8 mouse cellular contexts compared by ENCODE assay signal in genomic region chr11:90697480-90698240, GRCm38 (mm10). TPM values are rescaled to one million over a fixed set of nuclear protein-coding genes. Genes with fewer than 3 reads are reported as not detected.
DNase-seq lines count a peak whose midpoint lies in the region; ATAC-seq and TF ChIP-seq lines count a peak whose summit lies in the region.

No protein-coding gene starts in this region.

- peak; percentile 39 for DNase-seq in G1E (ENCODE audit: low spot score)
- DNase-seq in c-Kit-positive CD71-positive TER-119-positive erythroid progenitor cells, embryonic 14.5 days (ENCODE audit: low spot score): peak; percentile 86
- peak; percentile 85 for DNase-seq in forebrain, embryonic 11.5 days (ENCODE audit: low spot score)
- peak; percentile 49 to 67 for DNase-seq in heart, postnatal 36 days
- DNase-seq in layer of hippocampus, adult 18-20 months (ENCODE audit: low spot score in 2 of 2): peak; percentile 56 to 80
- peak; percentile 52 to 72 for DNase-seq in lung, adult 18-20 months
- peak; percentile 63 for DNase-seq in thymus, postnatal 0 days (ENCODE audit: low spot score)

- WGBS in forebrain, embryonic 11.5 days: 23% methylated on average over 10 of the region's 10 CpGs
- 21% methylated on average over 10 of the region's 10 CpGs for WGBS in olfactory bulb, adult 2 months

- H3K27ac ChIP-seq in forebrain, embryonic 11.5 days (ENCODE audit: low read depth, low read length): no peak overlapping the region
- no peak overlapping the region for H3K27ac ChIP-seq in olfactory bulb, adult 2 months (ENCODE audit: insufficient read depth, low read depth, low read length)

- H3K9me3 ChIP-seq in G1E (replicated peaks): no peaks in the 10 kb centered on the region
- no peaks in the 10 kb centered on the region for H3K9me3 ChIP-seq in forebrain, embryonic 11.5 days (ENCODE audit: control insufficient read depth, low read length)

- H3K36me3 ChIP-seq in G1E (replicated peaks): no peaks in the 10 kb centered on the region
- H3K36me3 ChIP-seq in forebrain, embryonic 11.5 days (ENCODE audit: control insufficient read depth, insufficient read depth, low read length): no peaks in the 10 kb centered on the region

- no peak for TF ChIP-seq POLR2A in olfactory bulb, adult 2 months (IDR thresholded peaks at IDR 0.05; ENCODE audit: insufficient read depth, low read depth, low read length)

- intact Hi-C loops in heart, postnatal 36 days (cut with DNase I): no loop called here

- no peak overlapping the region for H3K9ac ChIP-seq in forebrain, embryonic 11.5 days (ENCODE audit: low read length)

- peak overlapping the region; percentile 31; the same call in 1 of the 2 replicates for H3K4me2 ChIP-seq in forebrain, embryonic 11.5 days (ENCODE audit: low read depth, low read length, severe bottlenecking)

- peaks cover 9% of the 10 kb centered on the region for H3K4me1 ChIP-seq in G1E (ENCODE audit: insufficient read depth, low read depth, low read length)
- no peaks in the 10 kb centered on the region; the same call in 1 of the 2 replicates for H3K4me1 ChIP-seq in forebrain, embryonic 11.5 days (replicated peaks; ENCODE audit: control insufficient read depth, insufficient read depth, low read length)
- peaks cover 3% of the 10 kb centered on the region; the same call in 1 of the 2 replicates for H3K4me1 ChIP-seq in olfactory bulb, adult 2 months (ENCODE audit: control insufficient read depth, insufficient read depth, low read length)

- H3K27me3 ChIP-seq in G1E (ENCODE audit: insufficient read depth, low read length): peaks cover 17% of the 10 kb centered on the region
- no peaks in the 10 kb centered on the region for H3K27me3 ChIP-seq in forebrain, embryonic 11.5 days (ENCODE audit: control insufficient read depth, insufficient read depth, low read length)

- ATAC-seq in G1E (ENCODE audit: extremely low read depth, insufficient number of reproducible peaks, low FRiP score, poor library complexity, severe bottlenecking): peak; percentile 86
- ATAC-seq in forebrain, embryonic 11.5 days (replicated peaks; ENCODE audit: low FRiP score): peak; percentile 87

- no peak overlapping the region for H3K4me3 ChIP-seq in G1E (ENCODE audit: low read depth, low read length)
- no peak overlapping the region for H3K4me3 ChIP-seq in forebrain, embryonic 11.5 days (ENCODE audit: low read depth, low read length)
- H3K4me3 ChIP-seq in olfactory bulb, adult 2 months (ENCODE audit: insufficient read depth, low read depth, low read length): no peak overlapping the region

- TF ChIP-seq CTCF in G1E (IDR thresholded peaks at IDR 0.05; ENCODE audit: low read depth, low read length): peak; percentile 58; the same call in 1 of the 2 replicates
- peak; percentile 62 for TF ChIP-seq CTCF in olfactory bulb, adult 2 months (IDR thresholded peaks at IDR 0.05; ENCODE audit: insufficient read depth, low read depth, low read length)

RNA-seq across cellular contexts. Expression of gene Tom1l1, which starts 9.5 kb away (rescaled TPM):
- total RNA-seq in G1E (2014; fragmentation: Nextera tagmentation) (36.5 and 75.4 TPM in 2 replicates), G1E (2017) (39.2 and 43.2 TPM in 2 replicates)
- polyA plus RNA-seq in G1E (2012): 1.0 and 2.0 TPM in 2 replicates
- polyA plus RNA-seq in forebrain, embryonic 11.5 days (2014; fragmentation: Nextera tagmentation; extraction: Ambion mirVana): 18.5 and 24.3 TPM in 2 replicates
- total RNA-seq in heart, postnatal 36 days (2021): 10 to 100 TPM; 17.6 to 17.7 TPM
- total RNA-seq in layer of hippocampus, adult 18-20 months (2021): 10 to 100 TPM; 24.0 to 24.4 TPM
- polyA plus RNA-seq in olfactory bulb, adult 2 months (2012; ENCODE audit: insufficient read depth, insufficient read length, low replicate concordance, missing spikeins): not detected in 2 replicates
- 9.2 and 9.9 TPM in 2 replicates for polyA plus RNA-seq in thymus, postnatal 0 days (2015; fragmentation: Nextera tagmentation; extraction: Ambion mirVana)

RNA-seq across cellular contexts. Expression of gene Cox11, which starts 59.7 kb away (rescaled TPM):
- total RNA-seq in G1E (2014; fragmentation: Nextera tagmentation): 18.3 and 22.7 TPM in 2 replicates
- 19.2 and 26.9 TPM in 2 replicates for total RNA-seq in G1E (2017)
- polyA plus RNA-seq in G1E (2012): 11.6 and 15.6 TPM in 2 replicates
- 30.5 and 30.6 TPM in 2 replicates for polyA plus RNA-seq in forebrain, embryonic 11.5 days (2014; fragmentation: Nextera tagmentation; extraction: Ambion mirVana)
- total RNA-seq in heart, postnatal 36 days (2021): 10 to 100 TPM; 24.2 to 24.3 TPM
- total RNA-seq in layer of hippocampus, adult 18-20 months (2021): 10 to 100 TPM; 23.2 to 26.9 TPM
- not detected in 2 replicates for polyA plus RNA-seq in olfactory bulb, adult 2 months (2012; ENCODE audit: insufficient read depth, insufficient read length, low replicate concordance, missing spikeins)
- 23.2 and 31.1 TPM in 2 replicates for polyA plus RNA-seq in thymus, postnatal 0 days (2015; fragmentation: Nextera tagmentation; extraction: Ambion mirVana)

RNA-seq across cellular contexts. Expression of gene Stxbp4, which starts 59.8 kb away (rescaled TPM):
- total RNA-seq in G1E (2014; fragmentation: Nextera tagmentation) (23.5 and 25.2 TPM in 2 replicates), G1E (2017) (6.2 and 8.2 TPM in 2 replicates)
- polyA plus RNA-seq in G1E (2012): 0.22 and 0.28 TPM in 2 replicates
- polyA plus RNA-seq in forebrain, embryonic 11.5 days (2014; fragmentation: Nextera tagmentation; extraction: Ambion mirVana): 40.5 and 46.0 TPM in 2 replicates
- 1 to 10 TPM; 5.0 to 5.3 TPM for total RNA-seq in heart, postnatal 36 days (2021)
- 10 to 100 TPM; 12.7 to 13.4 TPM for total RNA-seq in layer of hippocampus, adult 18-20 months (2021)
- polyA plus RNA-seq in olfactory bulb, adult 2 months (2012; ENCODE audit: insufficient read depth, insufficient read length, low replicate concordance, missing spikeins): not detected in 2 replicates
- 6.3 and 7.2 TPM in 2 replicates for polyA plus RNA-seq in thymus, postnatal 0 days (2015; fragmentation: Nextera tagmentation; extraction: Ambion mirVana)

Comparison
In these comparisons a context has a peak if more than half of its experiments do, and no peak if none do; other contexts are left out.
1. RNA of gene Cox11, which starts 59.7 kb away (polyA plus RNA-seq): 23.2 to 31.1 TPM in thymus, postnatal 0 days, 30.5 to 30.6 TPM in forebrain, embryonic 11.5 days and 11.6 to 15.6 TPM in G1E; not detected in olfactory bulb, adult 2 months; every median in the first group is over 10 times any median in the second.
2. Peak in every context shown above with its lines, with median percentiles within 50 percentile points of each other: DNase-seq.